Mouse (Mus musculus) limb, embryonic 15.5 days (tissue): ENCODE data around the gene Gm21304. TPM values are rescaled to one million over a fixed set of nuclear protein-coding genes. Genes with fewer than 3 reads are reported as not detected.
"Not testable (repeated sequence)": the region's sequence is repeated elsewhere in the genome, so short reads cannot be mapped to it uniquely, and the experiment has no call there.

Source experiments
- ATAC-seq: fragments of 200-750 bp; cut with Nextera tagmentation; 2 replicates; pipeline ENCODE4 v1.8.0; 2017; ENCODE audit warnings: low read depth, moderate TSS enrichment; ENCODE audit not compliant: insufficient number of reproducible peaks, low FRiP score, low TSS enrichment
- H3K27ac ChIP-seq: fragments of 300-500 bp; sonication (generic); 2 replicates; pipeline ENCODE4 v1.5.1; 2015; ENCODE audit warnings: moderate library complexity, mild to moderate bottlenecking, inconsistent platforms
- H3K27me3 ChIP-seq: fragments of 300-500 bp; sonication (generic); 2 replicates; pipeline ENCODE4 v1.6.1; 2015; ENCODE audit warnings: inconsistent platforms
- H3K36me3 ChIP-seq: fragments of 300-500 bp; sonication (generic); 2 replicates; pipeline ENCODE4 v1.6.1; 2015; ENCODE audit warnings: inconsistent platforms
- H3K4me1 ChIP-seq: fragments of 300-500 bp; sonication (generic); 2 replicates; pipeline ENCODE4 v1.6.1; 2015; ENCODE audit warnings: inconsistent platforms
- H3K4me2 ChIP-seq: fragments of 300-500 bp; sonication (generic); 2 replicates; pipeline ENCODE4 v1.6.1; 2015; ENCODE audit warnings: mild to moderate bottlenecking, inconsistent platforms
- H3K4me3 ChIP-seq: fragments of 300-500 bp; sonication (generic); 2 replicates; pipeline ENCODE4 v1.5.1; 2015; ENCODE audit warnings: mild to moderate bottlenecking, inconsistent platforms
- H3K9ac ChIP-seq: fragments of 300-500 bp; sonication (generic); 2 replicates; pipeline ENCODE4 v1.6.1; 2015; ENCODE audit warnings: inconsistent platforms
- H3K9me3 ChIP-seq: fragments of 300-500 bp; sonication (generic); 2 replicates; pipeline ENCODE4 v1.6.1; 2016; ENCODE audit warnings: inconsistent platforms
- WGBS: fragments of 180-500 bp; shearing (Covaris S2); methylation state at CpG from one replicate; pipeline ENCODE4 v1.1.7; 2015; 5-methylcytosine and 5-hydroxymethylcytosine counted together
- polyA plus RNA-seq: library from polyadenylated mRNA; unstranded; fragments of >200 nt; fragmentation: Nextera tagmentation; extraction: Ambion mirVana; gene quantifications from 2 replicates; pipeline ENCODE4 v1.2.1, GENCODE M21; 2015

The Gm21304 gene
- polyA plus RNA-seq: not detected in 2 replicates

DNA sequence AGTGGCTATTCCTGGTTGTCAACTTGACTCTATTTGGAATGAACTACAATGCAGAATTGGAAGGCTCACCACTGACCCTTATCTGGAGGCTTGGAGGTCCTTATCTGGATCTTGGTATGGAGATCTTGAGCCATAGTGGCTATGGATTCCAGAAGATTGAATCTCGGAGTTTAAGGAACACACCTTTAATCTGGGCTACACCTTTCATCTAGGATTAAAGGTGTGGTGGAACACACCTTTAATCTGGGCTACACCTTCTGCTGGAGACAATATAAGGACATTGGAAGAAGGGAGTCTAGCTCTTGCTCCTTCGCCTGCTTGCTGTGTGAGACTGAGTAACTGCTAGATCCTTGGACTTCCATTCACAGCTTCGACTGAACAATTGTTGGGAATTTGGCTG is at the start of gene Gm21304:
Gene Gm21304 (plus strand): TSS at position 301 of the 400 bp plus-strand sequence.
- not testable (repeated sequence) for H3K9me3 ChIP-seq, ATAC-seq
- WGBS: no CpG with 5 or more reads among the region's 3 CpGs

DNA sequence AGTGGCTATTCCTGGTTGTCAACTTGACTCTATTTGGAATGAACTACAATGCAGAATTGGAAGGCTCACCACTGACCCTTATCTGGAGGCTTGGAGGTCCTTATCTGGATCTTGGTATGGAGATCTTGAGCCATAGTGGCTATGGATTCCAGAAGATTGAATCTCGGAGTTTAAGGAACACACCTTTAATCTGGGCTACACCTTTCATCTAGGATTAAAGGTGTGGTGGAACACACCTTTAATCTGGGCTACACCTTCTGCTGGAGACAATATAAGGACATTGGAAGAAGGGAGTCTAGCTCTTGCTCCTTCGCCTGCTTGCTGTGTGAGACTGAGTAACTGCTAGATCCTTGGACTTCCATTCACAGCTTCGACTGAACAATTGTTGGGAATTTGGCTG is 25.6 kb upstream of the Gm21304 start, which contains the start of gene Gm21293:
Gene Gm21293 (plus strand): TSS at position 301 of the 400 bp plus-strand sequence.
- no CpG with 5 or more reads among the region's 3 CpGs for WGBS

More for the DNA sequence above, at the start of gene Gm21304:
- H3K4me1 ChIP-seq, H3K4me3 ChIP-seq, H3K36me3 ChIP-seq, H3K27me3 ChIP-seq, H3K9ac ChIP-seq, H3K27ac ChIP-seq, H3K4me2 ChIP-seq: not testable (repeated sequence)

DNA sequence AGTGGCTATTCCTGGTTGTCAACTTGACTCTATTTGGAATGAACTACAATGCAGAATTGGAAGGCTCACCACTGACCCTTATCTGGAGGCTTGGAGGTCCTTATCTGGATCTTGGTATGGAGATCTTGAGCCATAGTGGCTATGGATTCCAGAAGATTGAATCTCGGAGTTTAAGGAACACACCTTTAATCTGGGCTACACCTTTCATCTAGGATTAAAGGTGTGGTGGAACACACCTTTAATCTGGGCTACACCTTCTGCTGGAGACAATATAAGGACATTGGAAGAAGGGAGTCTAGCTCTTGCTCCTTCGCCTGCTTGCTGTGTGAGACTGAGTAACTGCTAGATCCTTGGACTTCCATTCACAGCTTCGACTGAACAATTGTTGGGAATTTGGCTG is 17.1 kb upstream of the Gm21304 start, which contains the start of gene Gm6763:
Gene Gm6763 (plus strand): TSS at position 301 of the 400 bp plus-strand sequence.
- not testable (repeated sequence) for H3K4me2 ChIP-seq, H3K36me3 ChIP-seq, H3K4me1 ChIP-seq, H3K9me3 ChIP-seq, H3K9ac ChIP-seq, H3K27ac ChIP-seq, H3K4me3 ChIP-seq, ATAC-seq, H3K27me3 ChIP-seq
- no CpG with 5 or more reads among the region's 3 CpGs for WGBS

More for the DNA sequence above, 25.6 kb upstream of the Gm21304 start, which contains the start of gene Gm21293:
- not testable (repeated sequence) for H3K9ac ChIP-seq, H3K4me2 ChIP-seq, ATAC-seq, H3K9me3 ChIP-seq, H3K4me3 ChIP-seq, H3K27me3 ChIP-seq, H3K36me3 ChIP-seq, H3K27ac ChIP-seq, H3K4me1 ChIP-seq

DNA sequence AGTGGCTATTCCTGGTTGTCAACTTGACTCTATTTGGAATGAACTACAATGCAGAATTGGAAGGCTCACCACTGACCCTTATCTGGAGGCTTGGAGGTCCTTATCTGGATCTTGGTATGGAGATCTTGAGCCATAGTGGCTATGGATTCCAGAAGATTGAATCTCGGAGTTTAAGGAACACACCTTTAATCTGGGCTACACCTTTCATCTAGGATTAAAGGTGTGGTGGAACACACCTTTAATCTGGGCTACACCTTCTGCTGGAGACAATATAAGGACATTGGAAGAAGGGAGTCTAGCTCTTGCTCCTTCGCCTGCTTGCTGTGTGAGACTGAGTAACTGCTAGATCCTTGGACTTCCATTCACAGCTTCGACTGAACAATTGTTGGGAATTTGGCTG is 8.6 kb upstream of the Gm21304 start, which contains the start of gene Gm8764:
Gene Gm8764 (plus strand): TSS at position 301 of the 400 bp plus-strand sequence.
- ATAC-seq, H3K9me3 ChIP-seq, H3K27ac ChIP-seq, H3K4me3 ChIP-seq, H3K27me3 ChIP-seq, H3K4me2 ChIP-seq, H3K36me3 ChIP-seq, H3K4me1 ChIP-seq, H3K9ac ChIP-seq: not testable (repeated sequence)
- WGBS: no CpG with 5 or more reads among the region's 3 CpGs

DNA sequence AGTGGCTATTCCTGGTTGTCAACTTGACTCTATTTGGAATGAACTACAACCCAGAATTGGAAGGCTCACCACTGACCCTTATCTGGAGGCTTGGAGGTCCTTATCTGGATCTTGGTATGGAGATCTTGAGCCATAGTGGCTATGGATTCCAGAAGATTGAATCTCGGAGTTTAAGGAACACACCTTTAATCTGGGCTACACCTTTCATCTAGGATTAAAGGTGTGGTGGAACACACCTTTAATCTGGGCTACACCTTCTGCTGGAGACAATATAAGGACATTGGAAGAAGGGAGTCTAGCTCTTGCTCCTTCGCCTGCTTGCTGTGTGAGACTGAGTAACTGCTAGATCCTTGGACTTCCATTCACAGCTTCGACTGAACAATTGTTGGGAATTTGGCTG is 8.4 kb downstream of the Gm21304 start, which contains the start of gene Gm21312:
Gene Gm21312 (plus strand): TSS at position 301 of the 400 bp plus-strand sequence.
- not testable (repeated sequence) for H3K4me3 ChIP-seq, H3K27me3 ChIP-seq, H3K4me1 ChIP-seq, H3K27ac ChIP-seq, H3K36me3 ChIP-seq, H3K9ac ChIP-seq, ATAC-seq, H3K9me3 ChIP-seq, H3K4me2 ChIP-seq
- WGBS: no CpG with 5 or more reads among the region's 3 CpGs

DNA sequence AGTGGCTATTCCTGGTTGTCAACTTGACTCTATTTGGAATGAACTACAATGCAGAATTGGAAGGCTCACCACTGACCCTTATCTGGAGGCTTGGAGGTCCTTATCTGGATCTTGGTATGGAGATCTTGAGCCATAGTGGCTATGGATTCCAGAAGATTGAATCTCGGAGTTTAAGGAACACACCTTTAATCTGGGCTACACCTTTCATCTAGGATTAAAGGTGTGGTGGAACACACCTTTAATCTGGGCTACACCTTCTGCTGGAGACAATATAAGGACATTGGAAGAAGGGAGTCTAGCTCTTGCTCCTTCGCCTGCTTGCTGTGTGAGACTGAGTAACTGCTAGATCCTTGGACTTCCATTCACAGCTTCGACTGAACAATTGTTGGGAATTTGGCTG is 16.9 kb downstream of the Gm21304 start, which contains the start of gene Gm20765:
Gene Gm20765 (plus strand): TSS at position 301 of the 400 bp plus-strand sequence.
- H3K4me2 ChIP-seq, H3K9ac ChIP-seq, H3K4me1 ChIP-seq, H3K9me3 ChIP-seq, ATAC-seq, H3K27ac ChIP-seq, H3K4me3 ChIP-seq, H3K27me3 ChIP-seq, H3K36me3 ChIP-seq: not testable (repeated sequence)
- WGBS: no CpG with 5 or more reads among the region's 3 CpGs

DNA sequence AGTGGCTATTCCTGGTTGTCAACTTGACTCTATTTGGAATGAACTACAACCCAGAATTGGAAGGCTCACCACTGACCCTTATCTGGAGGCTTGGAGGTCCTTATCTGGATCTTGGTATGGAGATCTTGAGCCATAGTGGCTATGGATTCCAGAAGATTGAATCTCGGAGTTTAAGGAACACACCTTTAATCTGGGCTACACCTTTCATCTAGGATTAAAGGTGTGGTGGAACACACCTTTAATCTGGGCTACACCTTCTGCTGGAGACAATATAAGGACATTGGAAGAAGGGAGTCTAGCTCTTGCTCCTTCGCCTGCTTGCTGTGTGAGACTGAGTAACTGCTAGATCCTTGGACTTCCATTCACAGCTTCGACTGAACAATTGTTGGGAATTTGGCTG is 25.4 kb downstream of the Gm21304 start, which contains the start of gene Gm4340:
Gene Gm4340 (plus strand): TSS at position 301 of the 400 bp plus-strand sequence.
- H3K4me2 ChIP-seq, ATAC-seq, H3K9ac ChIP-seq, H3K27me3 ChIP-seq, H3K27ac ChIP-seq, H3K4me1 ChIP-seq, H3K4me3 ChIP-seq, H3K9me3 ChIP-seq, H3K36me3 ChIP-seq: not testable (repeated sequence)
- WGBS: no CpG with 5 or more reads among the region's 3 CpGs

DNA sequence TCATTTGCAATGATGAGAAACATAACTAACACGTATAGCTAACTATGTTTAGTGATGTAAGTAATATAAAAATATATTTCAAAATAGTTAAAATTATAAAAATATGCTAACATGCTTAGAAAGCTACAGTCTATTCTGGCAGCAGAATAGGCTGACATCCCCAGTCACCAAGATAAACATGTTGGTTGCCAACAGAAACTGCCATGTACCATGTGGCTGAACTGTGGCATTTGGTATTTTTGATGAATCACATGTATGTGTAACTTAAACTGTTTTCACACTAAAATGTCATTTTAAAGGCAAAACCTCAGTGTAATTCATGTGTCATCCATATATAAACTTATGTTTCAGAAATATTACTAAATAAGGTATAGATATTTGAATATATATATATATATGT is 41.3 kb downstream of the Gm21304 start:
- no peak for ATAC-seq
- Histone ChIP-seq H3K36me3 (no peaks in the 10 kb centered on the region), H3K9me3 (no peaks in the 10 kb centered on the region), H3K27ac (no peak overlapping the region), H3K4me3 (no peak overlapping the region), H3K9ac (no peak overlapping the region), H3K4me2 (no peak overlapping the region), H3K27me3 (no peaks in the 10 kb centered on the region), H3K4me1 (no peaks in the 10 kb centered on the region)
- 87% methylated on average over 1 of the region's 1 CpGs for WGBS

DNA sequence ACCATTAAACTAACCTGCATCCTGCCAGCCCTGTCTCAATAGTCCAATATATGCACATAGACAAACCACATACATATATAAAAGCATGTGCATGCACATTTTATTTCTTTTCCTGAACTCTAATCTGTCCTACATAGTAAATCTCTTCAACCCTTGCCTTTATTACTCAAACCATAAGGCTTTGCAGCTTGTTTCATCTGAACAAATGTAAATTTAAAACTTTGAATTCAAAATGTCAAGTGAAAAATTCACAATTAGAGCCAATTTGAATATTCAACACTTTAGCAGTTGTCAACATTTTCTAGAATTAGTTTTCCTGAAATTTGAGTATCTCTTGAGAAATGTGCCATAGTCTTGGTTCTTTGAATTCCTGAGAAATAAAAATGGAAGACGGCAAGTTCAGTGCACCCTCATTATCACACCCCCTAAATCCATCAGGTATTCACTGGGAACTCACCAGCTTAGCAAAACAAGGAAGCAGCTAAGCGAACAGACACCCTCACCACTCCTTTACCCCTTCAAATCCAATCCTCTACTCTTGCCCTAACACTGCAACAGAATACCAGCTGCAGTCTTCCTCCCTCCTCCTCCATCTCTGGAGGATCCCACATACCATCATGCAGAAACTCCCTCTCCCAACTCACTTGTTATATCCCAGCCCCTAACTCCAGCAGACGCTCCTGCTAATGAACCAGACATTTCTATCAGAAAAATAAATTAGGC is 42.1 kb downstream of the Gm21304 start:
- Histone ChIP-seq H3K4me2 (no peak overlapping the region), H3K27me3 (no peaks in the 10 kb centered on the region), H3K36me3 (no peaks in the 10 kb centered on the region), H3K4me3 (no peak overlapping the region), H3K9me3 (no peaks in the 10 kb centered on the region), H3K9ac (no peak overlapping the region), H3K4me1 (no peaks in the 10 kb centered on the region), H3K27ac (no peak overlapping the region)
- ATAC-seq: no peak
- 59% methylated on average over 3 of the region's 3 CpGs for WGBS

DNA sequence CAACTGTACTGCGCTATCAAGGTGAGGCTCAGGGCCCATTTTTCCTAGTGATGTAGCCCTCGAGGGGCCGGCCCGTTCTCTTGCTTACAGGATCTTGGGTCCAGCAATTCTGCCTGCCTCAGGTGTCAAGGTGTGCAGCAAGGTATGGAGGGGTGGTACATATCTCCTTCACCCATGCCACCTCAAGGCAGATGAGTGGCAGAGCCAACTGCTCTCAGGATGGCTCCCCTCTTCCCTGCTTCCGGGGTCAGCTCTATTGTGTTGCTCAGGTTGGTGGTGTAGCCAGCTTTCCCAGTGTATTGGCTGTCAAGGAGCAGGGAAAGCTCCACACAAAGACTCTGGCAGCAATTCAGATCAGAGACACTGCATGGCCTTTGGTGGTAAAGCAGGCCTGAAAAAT is 46.2 kb downstream of the Gm21304 start:
- no peak overlapping the region for H3K4me3 ChIP-seq
- no peaks in the 10 kb centered on the region for H3K36me3 ChIP-seq
- H3K27ac ChIP-seq: no peak overlapping the region
- no peak overlapping the region for H3K4me2 ChIP-seq
- no peak overlapping the region for H3K9ac ChIP-seq
- 92% methylated on average over 5 of the region's 5 CpGs for WGBS
- ATAC-seq: no peak
- H3K9me3 ChIP-seq: no peaks in the 10 kb centered on the region
- H3K27me3 ChIP-seq: no peaks in the 10 kb centered on the region
- H3K4me1 ChIP-seq: no peaks in the 10 kb centered on the region
